ENCODE assay signal across 10 mouse cellular contexts in the genomic region with DNA sequence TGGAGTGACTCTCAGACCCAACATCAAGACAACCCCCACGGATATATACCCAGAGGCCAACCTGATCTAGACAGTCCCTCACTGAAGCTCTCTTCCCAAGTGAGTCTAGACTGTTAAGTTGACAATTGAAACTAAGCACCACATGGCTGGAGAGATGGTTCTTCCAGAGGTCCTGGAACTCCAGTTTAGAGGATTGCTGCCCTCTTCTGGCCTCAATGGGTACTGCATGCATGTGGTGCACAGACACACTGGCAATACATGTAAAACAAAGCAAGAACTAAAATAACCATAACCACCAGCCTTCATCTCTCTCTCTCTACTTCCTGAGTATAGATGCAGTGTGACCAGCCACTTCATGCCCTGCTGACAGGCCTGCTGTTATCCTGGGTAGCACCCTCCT. TPM values are rescaled to one million over a fixed set of nuclear protein-coding genes. Genes with fewer than 3 reads are reported as not detected.
DNase-seq lines count a peak whose midpoint lies in the region; ATAC-seq and TF ChIP-seq lines count a peak whose summit lies in the region.
"Had no signal": no experiment of that assay in that cellular context is flagged by ENCODE, and none has a peak within 500 bp of the region (broad histone marks: within the 10 kb centered on the region; RNA-seq: fewer than 3 reads in every experiment).

No protein-coding gene starts in this region.

- no peaks in the 10 kb centered on the region for H3K4me1 ChIP-seq in heart, adult 2 months (ENCODE audit: control insufficient read depth, insufficient read depth, low read length)
- H3K4me1 ChIP-seq: lung, embryonic 15.5 days had no signal

- no peak overlapping the region for H3K9ac ChIP-seq in heart, adult 2 months (ENCODE audit: low read depth, low read length)
- H3K9ac ChIP-seq: lung, embryonic 15.5 days had no signal

- H3K27me3 ChIP-seq in heart, adult 2 months (ENCODE audit: control insufficient read depth, insufficient read depth, low read length): no peaks in the 10 kb centered on the region
- H3K27me3 ChIP-seq: lung, embryonic 15.5 days had no signal

- no peak overlapping the region for H3K27ac ChIP-seq in heart, adult 2 months
- H3K27ac ChIP-seq: lung, embryonic 15.5 days had no signal

- H3K36me3 ChIP-seq in heart, adult 2 months (ENCODE audit: control insufficient read depth, insufficient read depth, low read length): no peaks in the 10 kb centered on the region
- H3K36me3 ChIP-seq: lung, embryonic 15.5 days had no signal

- TF ChIP-seq EP300 in heart, adult 2 months (IDR thresholded peaks at IDR 0.05; ENCODE audit: insufficient read depth, low read depth, low read length): no peak

- no peaks in the 10 kb centered on the region for H3K79me2 ChIP-seq in heart, adult 2 months (replicated peaks; ENCODE audit: control insufficient read depth, insufficient read depth, low read length)

- no peak for DNase-seq in heart, adult 2 months
- DNase-seq in heart, postnatal 14 days: no peak
- DNase-seq in right cerebral cortex, postnatal 4 days: peak; percentile 48
- no peak for DNase-seq in right cerebral cortex, adult 2 months (ENCODE audit: low spot score in 2 of 2)
- DNase-seq in embryo, embryonic 9.5 days (ENCODE audit: extremely low spot score): peak; percentile 24
- peak; percentile 29 for DNase-seq in thymus, postnatal 0 days (ENCODE audit: low spot score)
- DNase-seq in cerebellum, postnatal 4 days (ENCODE audit: low spot score in 2 of 2): no peak

- intact Hi-C loops in heart, adult 2 months (cut with DNase I): no loop called here
- intact Hi-C loops in heart, postnatal 14 days (cut with DNase I): no loop called here

- TF ChIP-seq CTCF in heart, adult 2 months (IDR thresholded peaks at IDR 0.05): peak; percentile 55

- H3K4me3 ChIP-seq in heart, adult 2 months: no peak overlapping the region
- H3K4me3 ChIP-seq: lung, embryonic 15.5 days had no signal

- TF ChIP-seq POLR2A in heart, adult 2 months (IDR thresholded peaks at IDR 0.05; ENCODE audit: insufficient read depth, low read depth, low read length): no peak

- ATAC-seq in erythroblast, adult 5-6 weeks (replicated peaks; ENCODE audit: low FRiP score, poor library complexity, severe bottlenecking): no peak

- WGBS in heart, adult 2 months: 83% methylated on average over 1 of the region's 1 CpGs

RNA-seq across cellular contexts. Expression of gene Dmrtb1, which starts 20.2 kb away (rescaled TPM):
- not detected for total RNA-seq in heart, adult 2 months (2021)
- polyA plus RNA-seq in heart, adult 2 months (2012; rRNA removed): 0.31 and 0.38 TPM in 2 replicates
- total RNA-seq in heart, postnatal 14 days (2021): not detected
- 0.30 and 0.43 TPM in 2 replicates for polyA plus RNA-seq in thymus, postnatal 0 days (2015; fragmentation: Nextera tagmentation; extraction: Ambion mirVana)
- not detected in 2 replicates for total RNA-seq in erythroblast, adult 5-6 weeks (2015; ENCODE audit: low replicate concordance)
- not detected in 2 replicates for total RNA-seq in erythroblast, adult 5-6 weeks (2017; ENCODE audit: low replicate concordance)
- polyA plus RNA-seq: kidney, embryonic 14.5 days; lung, embryonic 15.5 days had no signal

Comparison
In these comparisons a context has a peak if more than half of its experiments do, and no peak if none do; other contexts are left out.
1. DNase-seq: peak in right cerebral cortex, postnatal 4 days (single experiment), embryo, embryonic 9.5 days (single experiment) and thymus, postnatal 0 days (single experiment); none in heart, adult 2 months (0 of 2), heart, postnatal 14 days (0 of 2), right cerebral cortex, adult 2 months (0 of 2) and cerebellum, postnatal 4 days (0 of 2).